In the genomic region with DNA sequence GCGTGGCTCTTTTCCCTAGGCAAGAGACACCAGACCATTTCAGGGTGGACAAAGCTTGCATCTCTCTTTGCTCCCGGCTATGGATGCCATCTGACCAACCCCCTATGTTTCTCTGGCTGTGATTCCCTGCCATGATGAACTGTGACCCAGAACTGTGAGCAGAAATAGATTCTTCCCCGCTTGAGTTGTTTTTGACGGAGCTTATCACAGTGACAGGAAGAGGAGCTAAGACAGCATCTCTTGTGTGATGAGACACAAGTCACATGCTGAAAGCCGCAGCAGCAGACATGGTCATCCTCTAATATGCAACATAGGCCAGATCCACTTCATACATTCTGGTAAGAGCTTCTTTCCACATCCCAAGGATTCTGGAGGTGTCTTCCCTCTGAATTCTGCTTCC, we compare ENCODE assay signal across 24 mouse cellular contexts.
DNase-seq lines count a peak whose midpoint lies in the region; ATAC-seq and TF ChIP-seq lines count a peak whose summit lies in the region.
"Had no signal": no experiment of that assay in that cellular context is flagged by ENCODE, and none has a peak within 500 bp of the region (broad histone marks: within the 10 kb centered on the region; RNA-seq: fewer than 3 reads in every experiment).

No protein-coding gene starts in this region.

- DNase-seq in heart, adult 11 months, result peak; percentile 68
- DNase-seq in heart, adult 2 months, result no peak
- peak; percentile 84 for DNase-seq in lung, embryonic 14.5 days
- DNase-seq in lung, adult 18-20 months, result no peak
- no peak for DNase-seq in lung, postnatal 14 days
- DNase-seq in lung, postnatal 10 days, result peak; percentile 8
- no peak for DNase-seq in lung, postnatal 25 days (ENCODE audit: low spot score)
- DNase-seq: adrenal gland, adult 8-10 months; adrenal gland, postnatal 14 days; B cell, adult 2 months; cerebellum, adult 11-12 months; cerebellum, adult 2 months; cerebellum, adult 9-10 months; cerebellum, postnatal 10 days; cerebellum, postnatal 25 days had no signal

- H3K27ac ChIP-seq in heart, adult 2 months, result no peak overlapping the region
- peak overlapping the region; percentile 62; the same call in 1 of the 2 replicates for H3K27ac ChIP-seq in lung, embryonic 14.5 days (ENCODE audit: low read depth)
- peak overlapping the region; percentile 58 for H3K27ac ChIP-seq in lung, embryonic 16.5 days (ENCODE audit: low read length)
- H3K27ac ChIP-seq: embryonic facial prominence, embryonic 10.5 days; embryonic facial prominence, embryonic 12.5 days; forebrain, embryonic 13.5 days had no signal

- no peaks in the 10 kb centered on the region for H3K79me2 ChIP-seq in heart, adult 2 months (replicated peaks; ENCODE audit: control insufficient read depth, insufficient read depth, low read length)

- no peaks in the 10 kb centered on the region for H3K27me3 ChIP-seq in heart, adult 2 months (ENCODE audit: control insufficient read depth, insufficient read depth, low read length)
- H3K27me3 ChIP-seq in lung, embryonic 14.5 days (ENCODE audit: insufficient read depth, low read length), result no peaks in the 10 kb centered on the region
- H3K27me3 ChIP-seq in lung, embryonic 16.5 days (ENCODE audit: control insufficient read depth, insufficient read depth, low read depth, low read length), result no peaks in the 10 kb centered on the region
- H3K27me3 ChIP-seq: CH12.LX; embryonic facial prominence, embryonic 12.5 days; forebrain, embryonic 13.5 days had no signal

- H3K4me2 ChIP-seq in lung, embryonic 14.5 days, result no peak overlapping the region
- no peak overlapping the region for H3K4me2 ChIP-seq in lung, embryonic 16.5 days (ENCODE audit: low read depth, low read length)
- H3K4me2 ChIP-seq: embryonic facial prominence, embryonic 12.5 days; forebrain, embryonic 13.5 days had no signal

- H3K36me3 ChIP-seq in heart, adult 2 months (ENCODE audit: control insufficient read depth, insufficient read depth, low read length), result no peaks in the 10 kb centered on the region
- H3K36me3 ChIP-seq in lung, embryonic 14.5 days (ENCODE audit: insufficient read depth), result no peaks in the 10 kb centered on the region
- no peaks in the 10 kb centered on the region for H3K36me3 ChIP-seq in lung, embryonic 16.5 days (ENCODE audit: control insufficient read depth, insufficient read depth, low read length)
- H3K36me3 ChIP-seq: embryonic facial prominence, embryonic 10.5 days; embryonic facial prominence, embryonic 12.5 days; G1E had no signal

- no peak for TF ChIP-seq CTCF in heart, adult 2 months (IDR thresholded peaks at IDR 0.05)
- no peak for TF ChIP-seq CTCF in lung, embryonic 14.5 days (IDR thresholded peaks at IDR 0.05; ENCODE audit: low read depth)

- H3K4me1 ChIP-seq in heart, adult 2 months (ENCODE audit: control insufficient read depth, insufficient read depth, low read length), result no peaks in the 10 kb centered on the region
- H3K4me1 ChIP-seq in lung, embryonic 14.5 days (ENCODE audit: insufficient read depth), result peaks cover 6% of the 10 kb centered on the region
- peaks cover 4% of the 10 kb centered on the region; the same call in 1 of the 2 replicates for H3K4me1 ChIP-seq in lung, embryonic 16.5 days (replicated peaks; ENCODE audit: control insufficient read depth, insufficient read depth, low read length)
- H3K4me1 ChIP-seq: embryonic facial prominence, embryonic 10.5 days; embryonic facial prominence, embryonic 12.5 days; forebrain, embryonic 13.5 days had no signal

- no peaks in the 10 kb centered on the region for H3K9me3 ChIP-seq in lung, embryonic 14.5 days (ENCODE audit: low read depth, low read length)
- H3K9me3 ChIP-seq in lung, embryonic 16.5 days (ENCODE audit: control insufficient read depth, low read length), result no peaks in the 10 kb centered on the region
- H3K9me3 ChIP-seq: embryonic facial prominence, embryonic 10.5 days; embryonic facial prominence, embryonic 12.5 days; forebrain, embryonic 13.5 days; G1E had no signal

- no peak for TF ChIP-seq POLR2A in heart, adult 2 months (IDR thresholded peaks at IDR 0.05; ENCODE audit: insufficient read depth, low read depth, low read length)

- intact Hi-C loops in heart, adult 2 months (cut with DNase I), result no loop called here

- no peak overlapping the region for H3K4me3 ChIP-seq in heart, adult 2 months
- no peak overlapping the region for H3K4me3 ChIP-seq in lung, embryonic 14.5 days (ENCODE audit: low read depth, low read length)
- no peak overlapping the region for H3K4me3 ChIP-seq in lung, embryonic 16.5 days (ENCODE audit: low read length)
- H3K4me3 ChIP-seq: embryonic facial prominence, embryonic 10.5 days; embryonic facial prominence, embryonic 12.5 days; forebrain, embryonic 13.5 days had no signal

- TF ChIP-seq EP300 in heart, adult 2 months (IDR thresholded peaks at IDR 0.05; ENCODE audit: insufficient read depth, low read depth, low read length), result no peak

- peak; percentile 89 for ATAC-seq in lung, embryonic 14.5 days (ENCODE audit: insufficient read depth)
- peak; percentile 88 for ATAC-seq in lung, embryonic 16.5 days (ENCODE audit: low read depth)
- ATAC-seq: activated CD4-positive, CD25-positive, alpha-beta regulatory T cell, adult 4 months; CD4-positive, CD25-positive, alpha-beta regulatory T cell, adult 4 months; forebrain, embryonic 13.5 days; Patski had no signal

- WGBS in heart, adult 2 months, result 51% methylated on average over 5 of the region's 5 CpGs
- WGBS in lung, embryonic 14.5 days, result 46% methylated on average over 5 of the region's 5 CpGs
- WGBS in lung, embryonic 16.5 days, result 54% methylated on average over 5 of the region's 5 CpGs

- H3K9ac ChIP-seq in heart, adult 2 months (ENCODE audit: low read depth, low read length), result no peak overlapping the region
- H3K9ac ChIP-seq in lung, embryonic 14.5 days, result no peak overlapping the region
- no peak overlapping the region for H3K9ac ChIP-seq in lung, embryonic 16.5 days (ENCODE audit: low read length)
- H3K9ac ChIP-seq: embryonic facial prominence, embryonic 12.5 days; forebrain, embryonic 13.5 days had no signal

Comparison
In these comparisons a context has a peak if more than half of its experiments do, and no peak if none do; other contexts are left out.
1. DNase-seq: peak in heart, adult 11 months (single experiment), lung, embryonic 14.5 days (single experiment) and lung, postnatal 10 days (single experiment); none in heart, adult 2 months (0 of 2), lung, adult 18-20 months (0 of 2), lung, postnatal 14 days (single experiment) and lung, postnatal 25 days (single experiment).